Mouse (Mus musculus) heart, postnatal 36 days (tissue): ENCODE measurements around the gene Snupn. TPM values are rescaled to one million over a fixed set of nuclear protein-coding genes. Genes with fewer than 3 reads are reported as not detected.
A peak's percentile ranks its signal among the peaks of the same experiment; 100 is the strongest.
"Not testable (repeated sequence)": the region's sequence is repeated elsewhere in the genome, so short reads cannot be mapped to it uniquely, and the experiment has no call there.

ENCODE experiments used
- DNase-seq, 2 experiments: peaks; one replicate each; pipeline ENCODE4 v3.0.0; 2021 to 2022
- intact Hi-C: fragments of 180-260 bp; cut with DNase I; formaldehyde crosslinking; loops from one replicate; pipeline ENCODE4 v1.15.1; 2025
- total RNA-seq, 2 experiments: library from RNA; stranded (reverse); gene quantifications; 2 replicates each; pipeline ENCODE4 v1.2.3; 2021

Gene Snupn
- total RNA-seq, 2 experiments from 2014 or later = 9.5 to 9.9 TPM

GRCm38 (mm10) chr9:56928041-56928811, 22.5 kb upstream of the Snupn start, which contains the start of gene Snx33:
TSS of gene Snx33 (minus strand) at chr9:56928371.
- DNase-seq = peak; percentile 95 to 97
- intact Hi-C loops = loop anchor here (1.0 to 2.0 kb wide), 2 partner anchors 23 to 203 kb away; partner anchors contain the start of gene Snupn

- DNase-seq = no peak
- intact Hi-C loops = loop anchor here (2.0 kb wide), 1 partner anchor 21 kb away; the partner anchor contains the start of gene Snupn
Measured at GRCm38 (mm10) chr9:56929496-56929895, 21.2 kb upstream of the Snupn start.

GRCm38 (mm10) chr9:56930556-56930955, 20.1 kb upstream of the Snupn start:
- intact Hi-C loops = no loop called here
- no peak for DNase-seq

- no peak for DNase-seq
- intact Hi-C loops = loop anchor here (5.0 kb wide), 1 partner anchor 60 kb away; no protein-coding TSS in a partner anchor
Measured at GRCm38 (mm10) chr9:56936861-56937222, 13.8 kb upstream of the Snupn start.

GRCm38 (mm10) chr9:56937223-56938160, 13.2 kb upstream of the Snupn start, which contains the start of gene Imp3:
TSS of gene Imp3 (plus strand) at chr9:56937475.
- intact Hi-C loops = loop anchor here (1.0 to 5.0 kb wide), 2 partner anchors 13 to 60 kb away; partner anchors contain the start of gene Snupn
- DNase-seq = peak; percentile 82 to 91

- DNase-seq = peak in 1 of 2 experiments; percentile 39
- intact Hi-C loops = loop anchor here (1.0 to 5.0 kb wide), 2 partner anchors 12 to 59 kb away; partner anchors contain the start of gene Snupn
Measured at GRCm38 (mm10) chr9:56938374-56938773, 12.3 kb upstream of the Snupn start.

- DNase-seq = peak; percentile 38 to 50
- intact Hi-C loops = loop anchor here (5.0 kb wide), 1 partner anchor 90 kb away; no protein-coding TSS in a partner anchor
Measured at GRCm38 (mm10) chr9:56947481-56947880, 3.2 kb upstream of the Snupn start.

- intact Hi-C loops = loop anchor here (2.0 to 5.0 kb wide), 2 partner anchors 89 to 182 kb away; partner anchors contain the start of gene Man2c1
Measured at GRCm38 (mm10) chr9:56948699-56949098, 2.0 kb upstream of the Snupn start.

GRCm38 (mm10) chr9:56949767-56950166, 911 bp upstream of the Snupn start:
- no peak for DNase-seq
- intact Hi-C loops = loop anchor here (1.0 to 5.0 kb wide), 6 partner anchors 11 to 181 kb away; partner anchors contain the start of genes Man2c1, Ptpn9 and Snx33

More at GRCm38 (mm10) chr9:56948699-56949098, 2.0 kb upstream of the Snupn start:
- not testable (repeated sequence) for DNase-seq

GRCm38 (mm10) chr9:56953562-56953961, 2.9 kb downstream of the Snupn start:
- no peak for DNase-seq
- intact Hi-C loops = no loop called here

GRCm38 (mm10) chr9:56956966-56957675, 6.4 kb downstream of the Snupn start:
- intact Hi-C loops = no loop called here
- DNase-seq = no peak

- no peak for DNase-seq
- intact Hi-C loops = no loop called here
Measured at GRCm38 (mm10) chr9:56958689-56959088, 8.0 kb downstream of the Snupn start.

GRCm38 (mm10) chr9:56961591-56961990, 10.9 kb downstream of the Snupn start:
- intact Hi-C loops = no loop called here
- no peak for DNase-seq

- intact Hi-C loops = no loop called here
- no peak for DNase-seq
Measured at GRCm38 (mm10) chr9:56970158-56970557, 19.5 kb downstream of the Snupn start.

- DNase-seq = no peak
- intact Hi-C loops = no loop called here
Measured at GRCm38 (mm10) chr9:56973960-56974524, 23.4 kb downstream of the Snupn start.

- no peak for DNase-seq
- intact Hi-C loops = no loop called here
Measured at GRCm38 (mm10) chr9:56975199-56975598, 24.5 kb downstream of the Snupn start.

GRCm38 (mm10) chr9:56980186-56980585, 29.5 kb downstream of the Snupn start:
- no peak for DNase-seq
- intact Hi-C loops = no loop called here

- DNase-seq = no peak
- intact Hi-C loops = no loop called here
Measured at GRCm38 (mm10) chr9:56981502-56981901, 30.8 kb downstream of the Snupn start.
